Mouse (Mus musculus) G1E (cell line): ENCODE results near the gene Cdca7l. TPM values are rescaled to one million over a fixed set of nuclear protein-coding genes. Genes with fewer than 3 reads are reported as not detected.
"Not testable (repeated sequence)": the region's sequence is repeated elsewhere in the genome, so short reads cannot be mapped to it uniquely, and the experiment has no call there.

Experiments used
- ATAC-seq: 2 replicates; pipeline ENCODE4 v1.8.0; 2016; ENCODE audit warnings: mild to moderate bottlenecking; ENCODE audit not compliant: insufficient number of reproducible peaks, poor library complexity, low FRiP score, severe bottlenecking; ENCODE audit errors: extremely low read depth
- DNase-seq: peaks from one replicate; pipeline ENCODE4 v3.0.0; 2012; ENCODE audit warnings: low spot score
- H3K27me3 ChIP-seq: 2 replicates; pipeline ENCODE4 v1.6.1; 2012; ENCODE audit warnings: mild to moderate bottlenecking, low read length, inconsistent platforms; ENCODE audit not compliant: insufficient read depth
- H3K36me3 ChIP-seq: replicated peaks from 2 replicates; pipeline ENCODE3; 2012; ENCODE audit warnings: mild to moderate bottlenecking, inconsistent platforms
- H3K4me1 ChIP-seq: 2 replicates; pipeline ENCODE4 v1.6.1; 2012; ENCODE audit warnings: low read depth, low read length, inconsistent platforms, mixed read lengths; ENCODE audit not compliant: insufficient read depth
- H3K4me3 ChIP-seq: 2 replicates; pipeline ENCODE4 v1.5.1; 2012; ENCODE audit warnings: low read depth, mild to moderate bottlenecking, inconsistent platforms, low read length, moderate library complexity, mixed read lengths
- H3K9me3 ChIP-seq: replicated peaks from 2 replicates; pipeline ENCODE4 v1.6.1; 2012; ENCODE audit warnings: inconsistent platforms
- CTCF ChIP-seq: IDR thresholded peaks from 2 replicates; pipeline ENCODE4 v1.5.1; 2012; ENCODE audit warnings: low read depth, low read length, inconsistent platforms, mixed read lengths
- GATA1 ChIP-seq: IDR thresholded peaks from 2 replicates; pipeline ENCODE4 v1.6.1; 2012; ENCODE audit warnings: borderline replicate concordance, low read length, inconsistent platforms, mixed read lengths
- GATA2 ChIP-seq: IDR thresholded peaks from 2 replicates; pipeline ENCODE4 v1.6.1; 2012; ENCODE audit warnings: low read depth, low read length, inconsistent platforms, borderline replicate concordance
- POLR2AphosphoS5 ChIP-seq: IDR thresholded peaks from 2 replicates; pipeline ENCODE4 v1.6.1; 2012; ENCODE audit warnings: low read depth, low read length, inconsistent platforms; ENCODE audit not compliant: insufficient replicate concordance
- TAL1 ChIP-seq: conservative IDR thresholded peaks from 2 replicates; pipeline ENCODE4 v1.6.1; 2012; ENCODE audit warnings: low read depth, low read length, inconsistent platforms, mixed read lengths
- polyA plus RNA-seq: library from polyadenylated mRNA; stranded (reverse); fragments of >175 nt; gene quantifications from 2 replicates; pipeline ENCODE4 v1.2.3, GENCODE M21; 2012
- total RNA-seq, 2 experiments: library from RNA; stranded (forward) in 1 of 2; stranded (reverse) in 1 of 2; fragments of 200-1000 nt in 1 of 2; fragments of >200 nt in 1 of 2; fragmentation: Nextera tagmentation in 1 of 2; gene quantifications; 2 replicates each; pipeline ENCODE4 v1.2.3; 2014 to 2017

Cdca7l gene
- total RNA-seq (2014; fragmentation: Nextera tagmentation), result 15.0 and 17.0 TPM in 2 replicates
- 13.2 and 19.9 TPM in 2 replicates for total RNA-seq (2017)
- 4.1 and 6.8 TPM in 2 replicates for polyA plus RNA-seq

GRCm38 (mm10) chr12:117803989-117804388, at the start of gene Cdca7l:
TSS of gene Cdca7l (plus strand) at chr12:117804289.
- DNase-seq, ATAC-seq, H3K4me3 ChIP-seq: not testable (repeated sequence)

GRCm38 (mm10) chr12:117756010-117756409, 48.1 kb upstream of the Cdca7l start:
- TF ChIP-seq GATA2 (no peak), POLR2AphosphoS5 (no peak), CTCF (no peak), GATA1 (no peak), TAL1 (no peak)
- DNase-seq (no peak), ATAC-seq (no peak)

More at GRCm38 (mm10) chr12:117803989-117804388, at the start of gene Cdca7l:
- not testable (repeated sequence) for H3K36me3 ChIP-seq, H3K27me3 ChIP-seq, H3K4me1 ChIP-seq
- H3K9me3 ChIP-seq, result peaks cover 20% of the 10 kb centered on the region

GRCm38 (mm10) chr12:117760373-117760772, 43.7 kb upstream of the Cdca7l start:
- Histone ChIP-seq H3K4me1 (no peaks in the 10 kb centered on the region), H3K4me3 (no peak overlapping the region), H3K9me3 (peaks cover 31% of the 10 kb centered on the region), H3K36me3 (no peaks in the 10 kb centered on the region), H3K27me3 (no peaks in the 10 kb centered on the region)
- ATAC-seq, result no peak
- DNase-seq, result no peak
- TF ChIP-seq GATA2, result no peak
- TF ChIP-seq GATA1, result no peak
- no peak for TF ChIP-seq TAL1
- no peak for TF ChIP-seq CTCF
- TF ChIP-seq POLR2AphosphoS5, result no peak

More at GRCm38 (mm10) chr12:117756010-117756409, 48.1 kb upstream of the Cdca7l start:
- Histone ChIP-seq H3K9me3 (peaks cover 40% of the 10 kb centered on the region), H3K4me1 (no peaks in the 10 kb centered on the region), H3K4me3 (no peak overlapping the region), H3K36me3 (no peaks in the 10 kb centered on the region), H3K27me3 (no peaks in the 10 kb centered on the region)

GRCm38 (mm10) chr12:117760846-117761245, 43.2 kb upstream of the Cdca7l start:
- Histone ChIP-seq H3K4me1 (no peaks in the 10 kb centered on the region), H3K9me3 (peaks cover 31% of the 10 kb centered on the region), H3K4me3 (no peak overlapping the region), H3K36me3 (no peaks in the 10 kb centered on the region), H3K27me3 (no peaks in the 10 kb centered on the region)
- ATAC-seq (no peak), DNase-seq (no peak)
- TF ChIP-seq POLR2AphosphoS5 (no peak), GATA2 (no peak), CTCF (no peak), TAL1 (no peak), GATA1 (no peak)

- ATAC-seq, result no peak
- Histone ChIP-seq H3K27me3 (no peaks in the 10 kb centered on the region), H3K9me3 (peaks cover 30% of the 10 kb centered on the region), H3K4me3 (no peak overlapping the region), H3K4me1 (no peaks in the 10 kb centered on the region), H3K36me3 (no peaks in the 10 kb centered on the region)
- DNase-seq, result no peak
- TF ChIP-seq CTCF (no peak), POLR2AphosphoS5 (no peak), GATA2 (no peak), GATA1 (no peak), TAL1 (no peak)
These were observed 42.4 kb upstream of the Cdca7l start for GRCm38 (mm10) chr12:117761698-117762097.

GRCm38 (mm10) chr12:117763247-117763646, 40.8 kb upstream of the Cdca7l start:
- TF ChIP-seq TAL1 (no peak), CTCF (no peak), GATA1 (no peak), POLR2AphosphoS5 (no peak), GATA2 (no peak)
- no peak for DNase-seq

GRCm38 (mm10) chr12:117764839-117765238, 39.2 kb upstream of the Cdca7l start:
- Histone ChIP-seq H3K9me3 (peaks cover 23% of the 10 kb centered on the region), H3K4me3 (no peak overlapping the region), H3K27me3 (no peaks in the 10 kb centered on the region), H3K4me1 (no peaks in the 10 kb centered on the region), H3K36me3 (no peaks in the 10 kb centered on the region)
- DNase-seq (no peak), ATAC-seq (no peak)
- TF ChIP-seq CTCF (0 out of 2 replicates have a peak, but pooled peaks have one; percentile 7), POLR2AphosphoS5 (no peak)

More at GRCm38 (mm10) chr12:117763247-117763646, 40.8 kb upstream of the Cdca7l start:
- Histone ChIP-seq H3K4me1 (no peaks in the 10 kb centered on the region), H3K9me3 (peaks cover 25% of the 10 kb centered on the region), H3K4me3 (no peak overlapping the region), H3K27me3 (no peaks in the 10 kb centered on the region), H3K36me3 (no peaks in the 10 kb centered on the region)
- ATAC-seq, result no peak
